Mouse (Mus musculus) hindbrain, embryonic 13.5 days (tissue): Measurements from ENCODE around the gene Gm45785. TPM values are rescaled to one million over a fixed set of nuclear protein-coding genes. Genes with fewer than 3 reads are reported as not detected.
"Not testable (repeated sequence)": the region's sequence is repeated elsewhere in the genome, so short reads cannot be mapped to it uniquely, and the experiment has no call there.

Source experiments
- ATAC-seq: fragments of 200-750 bp; cut with Nextera tagmentation; 2 replicates; pipeline ENCODE4 v1.8.0; 2017; ENCODE audit warnings: moderate TSS enrichment; ENCODE audit not compliant: low FRiP score
- H3K27ac ChIP-seq: fragments of 300-500 bp; sonication (generic); 2 replicates; pipeline ENCODE4 v1.5.1; 2015; ENCODE audit warnings: inconsistent platforms, mild to moderate bottlenecking, moderate library complexity
- H3K27me3 ChIP-seq: fragments of 300-500 bp; sonication (generic); 2 replicates; pipeline ENCODE4 v1.6.1; 2015; ENCODE audit warnings: mild to moderate bottlenecking, inconsistent platforms
- H3K36me3 ChIP-seq: fragments of 300-500 bp; sonication (generic); 2 replicates; pipeline ENCODE4 v1.6.1; 2015; ENCODE audit warnings: mild to moderate bottlenecking, inconsistent platforms
- H3K4me1 ChIP-seq: fragments of 300-500 bp; sonication (generic); replicated peaks from 2 replicates; pipeline ENCODE4 v1.6.1; 2015; ENCODE audit warnings: inconsistent platforms
- H3K4me2 ChIP-seq: fragments of 300-500 bp; sonication (generic); 2 replicates; pipeline ENCODE4 v1.6.1; 2015; ENCODE audit warnings: inconsistent platforms, mild to moderate bottlenecking, moderate library complexity
- H3K4me3 ChIP-seq: fragments of 300-500 bp; sonication (generic); 2 replicates; pipeline ENCODE4 v1.5.1; 2015; ENCODE audit warnings: mild to moderate bottlenecking, inconsistent platforms
- H3K9ac ChIP-seq: fragments of 300-500 bp; sonication (generic); 2 replicates; pipeline ENCODE4 v1.6.1; 2015; ENCODE audit warnings: mild to moderate bottlenecking, inconsistent platforms
- H3K9me3 ChIP-seq: fragments of 300-500 bp; sonication (generic); 2 replicates; pipeline ENCODE4 v1.6.1; 2016; ENCODE audit warnings: inconsistent platforms
- WGBS: fragments of 180-500 bp; shearing (Covaris S2); methylation state at CpG from one replicate; pipeline ENCODE4 v1.1.7; 2015; 5-methylcytosine and 5-hydroxymethylcytosine counted together
- polyA plus RNA-seq: library from polyadenylated mRNA; unstranded; fragments of >200 nt; fragmentation: Nextera tagmentation; extraction: Ambion mirVana; gene quantifications from 2 replicates; pipeline ENCODE4 v1.2.1, GENCODE M21; 2015

Gm45785 gene
- polyA plus RNA-seq, result 0.84 TPM in 1 of 2 replicates, not detected in the other

- ATAC-seq, result peak; percentile 85
- WGBS, result 2% methylated on average over 51 of the region's 51 CpGs
- Histone ChIP-seq H3K4me3 (peak within 1 kb of the TSS; percentile 85), H3K9me3 (no peaks in the 10 kb centered on the region), H3K27ac (peak within 1 kb of the TSS; percentile 94), H3K36me3 (peaks cover 62% of the 10 kb centered on the region), H3K4me1 (peaks cover 39% of the 10 kb centered on the region), H3K27me3 (no peaks in the 10 kb centered on the region), H3K9ac (peak within 1 kb of the TSS; percentile 87), H3K4me2 (peak within 1 kb of the TSS; percentile 98)
These were observed at the start of gene Gm45785 for GRCm38 (mm10) chr7:140855860-140856784. Gene Gm45785 (minus strand): TSS chr7:140856331.

GRCm38 (mm10) chr7:140905642-140906081 lies 49.5 kb upstream of the Gm45785 start:
- Histone ChIP-seq H3K27me3 (no peaks in the 10 kb centered on the region), H3K4me3 (no peak overlapping the region), H3K9me3 (no peaks in the 10 kb centered on the region), H3K27ac (no peak overlapping the region), H3K9ac (no peak overlapping the region), H3K4me2 (no peak overlapping the region), H3K36me3 (peaks cover 6% of the 10 kb centered on the region; the same call in 1 of the 2 replicates), H3K4me1 (peaks cover 12% of the 10 kb centered on the region)
- 88% methylated on average over 2 of the region's 2 CpGs for WGBS
- no peak for ATAC-seq

DNA sequence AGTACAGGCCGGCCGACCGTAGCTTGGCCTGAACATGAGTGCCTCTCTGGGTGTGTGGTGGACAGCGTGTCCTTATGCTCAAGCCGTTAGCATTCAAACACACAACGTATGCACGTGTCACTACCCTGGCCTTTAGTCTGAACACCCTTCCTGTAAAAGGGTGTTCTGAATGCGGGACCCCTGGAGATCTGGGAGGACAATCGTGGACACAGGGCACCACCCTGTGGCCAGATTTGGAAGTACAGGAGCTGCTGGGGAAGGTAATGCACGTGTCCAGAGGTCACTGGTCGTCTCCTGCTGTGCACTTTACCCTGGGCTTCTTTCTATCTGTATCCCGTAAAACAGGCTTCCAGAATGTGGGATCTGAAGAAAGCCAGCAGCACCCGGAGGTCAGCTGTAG lies 47.1 kb upstream of the Gm45785 start:
- Histone ChIP-seq H3K27ac (no peak overlapping the region), H3K4me1 (peaks cover 8% of the 10 kb centered on the region), H3K9ac (peak overlapping the region; percentile 35; the same call in 1 of the 2 replicates), H3K4me3 (no peak overlapping the region), H3K4me2 (no peak overlapping the region), H3K9me3 (no peaks in the 10 kb centered on the region), H3K27me3 (no peaks in the 10 kb centered on the region), H3K36me3 (peaks cover 27% of the 10 kb centered on the region)
- ATAC-seq, result peak; percentile 54
- WGBS, result 26% methylated on average over 13 of the region's 13 CpGs

- ATAC-seq, result no peak
- 81% methylated on average over 15 of the region's 15 CpGs for WGBS
- no peaks in the 10 kb centered on the region for H3K9me3 ChIP-seq
These were observed 46.1 kb upstream of the Gm45785 start for GRCm38 (mm10) chr7:140902036-140902875.

DNA sequence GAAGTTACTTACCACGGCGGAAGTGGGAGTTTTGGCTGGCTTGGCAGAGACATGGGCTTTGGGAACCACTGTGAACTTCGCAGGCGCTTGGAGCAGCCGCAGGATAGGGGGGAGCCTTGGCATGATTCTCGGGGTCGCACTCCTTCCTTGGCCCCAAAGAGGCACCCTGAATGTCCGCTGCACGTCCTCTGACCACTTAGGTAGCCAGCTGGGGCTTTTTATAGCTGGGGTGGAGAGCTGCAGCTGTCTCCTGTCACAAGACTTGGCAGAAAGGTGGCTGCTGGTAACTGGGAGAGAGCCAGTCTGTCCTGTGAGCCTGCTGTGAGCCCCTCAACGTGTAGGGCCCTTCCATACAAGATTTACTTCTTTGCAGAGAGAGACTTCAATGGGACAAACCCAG lies 44.1 kb upstream of the Gm45785 start, which contains the start of gene Cox8b:
Gene Cox8b (minus strand): TSS at position 227 of the 400 bp plus-strand sequence.
- no peak for ATAC-seq
- Histone ChIP-seq H3K36me3 (peaks cover 55% of the 10 kb centered on the region), H3K9me3 (no peaks in the 10 kb centered on the region), H3K9ac (no peak within 1 kb of the TSS), H3K4me1 (peaks cover 8% of the 10 kb centered on the region), H3K4me2 (no peak within 1 kb of the TSS), H3K27me3 (no peaks in the 10 kb centered on the region), H3K4me3 (no peak within 1 kb of the TSS), H3K27ac (no peak within 1 kb of the TSS)
- WGBS, result 80% methylated on average over 10 of the region's 10 CpGs

More at GRCm38 (mm10) chr7:140902036-140902875, 46.1 kb upstream of the Gm45785 start:
- Histone ChIP-seq H3K27ac (no peak overlapping the region), H3K9ac (0 out of 2 replicates have a peak overlapping the region, but pooled peaks have one; percentile 6), H3K4me3 (no peak overlapping the region), H3K27me3 (no peaks in the 10 kb centered on the region), H3K36me3 (peaks cover 37% of the 10 kb centered on the region), H3K4me2 (no peak overlapping the region), H3K4me1 (peaks cover 8% of the 10 kb centered on the region)

DNA sequence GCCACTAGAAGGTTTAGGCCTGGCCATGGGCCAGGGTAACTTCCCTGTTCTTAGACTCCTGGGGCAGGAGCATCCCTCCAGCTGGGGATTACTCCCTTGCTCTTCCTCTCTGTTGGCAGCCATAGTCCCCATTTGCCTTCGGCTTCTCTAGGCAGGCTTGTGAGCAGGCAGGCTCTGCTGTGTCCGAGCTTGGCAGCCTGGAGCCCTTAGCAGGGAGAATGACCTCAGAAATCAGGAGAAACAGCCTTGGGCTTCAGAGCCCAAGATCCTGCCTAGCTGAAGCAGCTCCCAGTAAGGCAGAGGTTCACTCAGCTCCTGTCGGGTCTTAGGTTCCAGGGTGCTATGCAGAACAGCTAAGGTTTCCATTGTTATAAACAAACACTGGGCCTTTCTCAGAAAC lies 43.0 kb upstream of the Gm45785 start:
- Histone ChIP-seq H3K4me3 (no peak overlapping the region), H3K36me3 (peaks cover 66% of the 10 kb centered on the region), H3K27me3 (no peaks in the 10 kb centered on the region), H3K9ac (no peak overlapping the region), H3K9me3 (no peaks in the 10 kb centered on the region), H3K4me2 (no peak overlapping the region), H3K27ac (no peak overlapping the region), H3K4me1 (peaks cover 8% of the 10 kb centered on the region)
- WGBS, result 75% methylated on average over 3 of the region's 3 CpGs
- no peak for ATAC-seq

DNA sequence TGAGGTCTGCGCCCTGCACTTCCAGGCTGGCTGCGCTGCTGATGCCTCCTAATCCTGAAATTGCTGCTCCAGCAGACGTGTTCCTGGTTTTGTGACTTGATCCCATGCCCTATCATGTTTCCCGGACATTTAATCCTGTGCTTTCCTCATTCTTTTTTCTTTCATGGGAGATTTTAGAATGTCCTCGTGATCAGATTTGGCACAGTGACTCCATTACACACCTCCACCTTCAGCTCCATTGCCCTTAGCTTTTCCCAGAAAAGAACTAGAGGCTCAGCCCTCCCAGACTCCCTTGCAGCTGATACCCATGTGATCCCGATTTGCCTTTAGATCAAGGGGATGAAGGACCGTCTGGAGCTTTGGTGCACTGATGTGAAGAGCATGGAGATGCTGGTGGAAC lies 41.7 kb upstream of the Gm45785 start:
- no peaks in the 10 kb centered on the region for H3K9me3 ChIP-seq
- H3K27me3 ChIP-seq, result no peaks in the 10 kb centered on the region
- H3K4me2 ChIP-seq, result no peak overlapping the region
- H3K4me3 ChIP-seq, result no peak overlapping the region
- peaks cover 75% of the 10 kb centered on the region for H3K36me3 ChIP-seq
- 90% methylated on average over 7 of the region's 7 CpGs for WGBS
- H3K9ac ChIP-seq, result no peak overlapping the region
- no peak for ATAC-seq
- H3K27ac ChIP-seq, result no peak overlapping the region
- peaks cover 1% of the 10 kb centered on the region for H3K4me1 ChIP-seq

- WGBS, result 94% methylated on average over 3 of the region's 3 CpGs
- ATAC-seq, result no peak
These were observed 38.5 kb upstream of the Gm45785 start for GRCm38 (mm10) chr7:140894611-140895010.

GRCm38 (mm10) chr7:140894031-140894430 lies 37.9 kb upstream of the Gm45785 start:
- Histone ChIP-seq H3K27ac (no peak overlapping the region), H3K4me2 (no peak overlapping the region), H3K4me3 (no peak overlapping the region), H3K36me3 (peaks cover 80% of the 10 kb centered on the region), H3K9me3 (no peaks in the 10 kb centered on the region), H3K4me1 (no peaks in the 10 kb centered on the region), H3K9ac (no peak overlapping the region), H3K27me3 (no peaks in the 10 kb centered on the region)
- no peak for ATAC-seq
- 93% methylated on average over 7 of the region's 7 CpGs for WGBS

More at GRCm38 (mm10) chr7:140894611-140895010, 38.5 kb upstream of the Gm45785 start:
- no peak overlapping the region for H3K9ac ChIP-seq
- no peak overlapping the region for H3K4me3 ChIP-seq
- H3K4me1 ChIP-seq, result no peaks in the 10 kb centered on the region
- H3K36me3 ChIP-seq, result peaks cover 80% of the 10 kb centered on the region
- H3K27ac ChIP-seq, result no peak overlapping the region
- no peaks in the 10 kb centered on the region for H3K27me3 ChIP-seq
- H3K4me2 ChIP-seq, result no peak overlapping the region
- H3K9me3 ChIP-seq, result no peaks in the 10 kb centered on the region

DNA sequence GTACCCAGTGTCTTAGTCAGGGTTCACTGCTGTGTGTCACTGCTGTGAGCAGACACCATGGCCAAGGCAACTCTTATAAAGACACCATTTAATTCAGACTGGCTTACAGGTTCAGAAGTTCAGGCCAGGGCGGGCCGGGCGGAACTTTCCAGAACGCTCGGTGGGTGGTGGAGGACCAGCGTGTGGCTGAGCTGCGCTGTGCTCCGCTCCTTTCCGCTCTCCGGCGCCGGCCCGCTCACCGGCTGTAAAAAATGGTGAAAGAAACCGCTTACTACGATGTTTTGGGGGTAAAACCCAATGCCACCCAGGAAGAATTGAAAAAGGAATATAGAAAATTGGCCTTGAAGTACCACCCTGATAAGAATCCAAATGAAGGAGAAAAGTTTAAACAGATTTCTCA lies 34.5 kb upstream of the Gm45785 start:
- H3K27ac ChIP-seq, H3K9me3 ChIP-seq, H3K4me1 ChIP-seq, H3K27me3 ChIP-seq, H3K4me2 ChIP-seq, ATAC-seq, H3K9ac ChIP-seq, H3K4me3 ChIP-seq: not testable (repeated sequence)
- WGBS, result 96% methylated on average over 16 of the region's 16 CpGs
- peaks cover 79% of the 10 kb centered on the region for H3K36me3 ChIP-seq

- Histone ChIP-seq H3K36me3 (peaks cover 29% of the 10 kb centered on the region), H3K4me3 (peak overlapping the region; percentile 94), H3K9ac (peak overlapping the region; percentile 88), H3K27ac (peak overlapping the region; percentile 89), H3K9me3 (no peaks in the 10 kb centered on the region), H3K4me1 (peaks cover 19% of the 10 kb centered on the region), H3K4me2 (peak overlapping the region; percentile 75), H3K27me3 (no peaks in the 10 kb centered on the region)
- peak; percentile 70 for ATAC-seq
- 0% methylated on average over 12 of the region's 12 CpGs for whole genome bisulfite sequencing
These were observed 26.3 kb upstream of the Gm45785 start for GRCm38 (mm10) chr7:140882469-140882803.
